Mouse (Mus musculus): ENCODE results near the gene Pcca.

GRCm38 (mm10) chr14:122577816-122578215, 43.7 kb downstream of the Pcca start:
- TF ChIP-seq POLR2A (IDR thresholded peaks at IDR 0.05; ENCODE audit: insufficient read depth, low read length) (no peak), CTCF (IDR thresholded peaks at IDR 0.05; ENCODE audit: low read depth, low read length) (peak; percentile 63), EP300 (IDR thresholded peaks at IDR 0.05; ENCODE audit: insufficient read depth, low read depth, low read length) (no peak)

All from ES-Bruce4 (cell line).